Mouse (Mus musculus) cerebellum, adult 11-12 months (tissue): ENCODE results near the gene Chst11.

Experiments used
- DNase-seq: peaks from one replicate; pipeline ENCODE4 v3.0.0; 2022

Gene Chst11

DNA sequence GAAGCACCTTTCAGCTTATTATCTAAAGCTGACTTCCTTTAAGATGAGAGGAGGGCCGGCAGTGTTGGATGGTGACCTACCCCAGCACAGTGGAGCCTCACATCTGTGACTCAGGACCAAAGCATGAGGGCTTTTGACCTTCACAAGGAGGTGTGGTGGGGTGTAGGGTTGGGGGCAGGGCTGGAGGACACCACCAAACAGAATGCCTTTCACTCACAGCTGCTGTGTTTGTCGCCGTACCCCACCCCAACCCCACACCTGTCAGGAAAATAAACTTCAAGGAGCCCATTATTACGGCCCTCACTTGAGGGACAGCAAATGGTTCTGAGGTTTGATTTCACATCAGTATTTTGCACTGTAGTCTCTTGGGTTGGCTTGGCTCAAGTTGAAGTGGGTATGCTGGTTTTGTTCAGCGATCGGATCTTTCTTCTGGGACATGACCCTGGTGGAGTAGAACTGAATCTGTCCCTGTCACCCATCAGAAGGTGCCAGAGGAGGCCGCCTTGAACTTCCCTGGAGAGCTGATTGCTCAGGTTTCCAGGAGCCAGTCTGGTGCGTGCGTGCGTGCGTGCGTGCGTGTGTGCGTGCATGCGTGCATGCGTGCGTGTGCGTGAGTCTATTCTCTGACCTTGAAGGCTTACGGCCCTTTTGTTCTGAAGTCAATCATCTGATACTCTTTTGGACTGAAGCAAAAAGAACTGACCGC, 51.2 kb downstream of the Chst11 start:
- DNase-seq = no peak

DNA sequence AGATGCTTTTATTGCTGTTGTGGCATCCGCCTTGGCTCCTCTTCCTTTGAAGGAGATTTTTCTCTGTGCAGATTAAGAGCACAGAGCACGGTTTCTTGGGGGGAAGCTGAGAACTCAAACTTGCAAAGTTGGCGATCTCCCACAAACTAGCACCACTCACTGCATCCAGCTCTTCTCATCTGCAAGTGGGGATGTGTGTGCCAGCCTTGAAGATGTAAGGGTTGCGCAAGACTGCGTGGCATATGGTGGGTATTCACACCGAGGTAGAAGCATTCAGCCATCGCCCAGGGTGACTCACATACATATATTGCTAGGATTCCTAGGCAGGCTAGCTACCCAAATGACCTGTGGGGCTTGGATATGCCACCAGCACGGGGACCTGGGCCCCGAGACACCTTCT, 52.9 kb downstream of the Chst11 start:
- DNase-seq = no peak

DNA sequence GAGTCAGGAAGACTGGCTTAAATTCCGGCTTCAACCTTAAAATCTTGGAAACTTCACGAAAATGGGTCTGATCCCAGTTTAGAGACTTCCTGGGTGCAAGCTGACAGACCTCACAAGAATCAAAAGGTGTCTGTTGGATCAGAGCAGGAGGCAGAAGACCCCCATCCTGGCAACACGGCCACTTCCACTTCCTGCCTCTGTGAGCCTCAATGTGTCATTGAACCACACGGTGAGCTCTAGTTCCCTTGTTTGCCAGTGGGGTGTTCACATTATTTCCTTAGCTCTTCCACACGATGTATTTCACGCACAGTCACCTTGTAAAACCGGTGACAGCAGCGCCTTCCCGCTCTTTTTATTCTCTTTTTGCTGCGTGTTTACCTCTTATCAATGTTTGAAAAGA, 54.1 kb downstream of the Chst11 start:
- no peak for DNase-seq

DNA sequence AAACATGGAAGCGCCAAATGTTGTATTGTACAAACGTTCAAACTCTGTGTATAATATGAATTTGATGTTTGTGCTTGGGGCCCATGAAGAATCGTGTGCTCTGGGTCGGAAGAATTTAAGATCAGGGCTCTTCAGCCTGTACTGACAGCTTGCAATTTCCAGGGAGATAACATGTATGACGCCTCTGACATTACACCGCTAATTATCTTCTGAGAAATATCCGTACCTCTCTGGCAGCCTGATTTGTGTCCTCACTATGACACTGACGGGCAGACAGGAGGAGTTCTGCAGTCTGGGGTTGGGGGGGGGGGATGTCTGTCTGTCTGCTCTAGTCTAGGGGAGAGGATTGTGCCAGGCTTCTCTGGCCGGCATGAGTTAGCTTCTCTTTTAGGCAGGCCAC, 56.6 kb downstream of the Chst11 start:
- DNase-seq = no peak

DNA sequence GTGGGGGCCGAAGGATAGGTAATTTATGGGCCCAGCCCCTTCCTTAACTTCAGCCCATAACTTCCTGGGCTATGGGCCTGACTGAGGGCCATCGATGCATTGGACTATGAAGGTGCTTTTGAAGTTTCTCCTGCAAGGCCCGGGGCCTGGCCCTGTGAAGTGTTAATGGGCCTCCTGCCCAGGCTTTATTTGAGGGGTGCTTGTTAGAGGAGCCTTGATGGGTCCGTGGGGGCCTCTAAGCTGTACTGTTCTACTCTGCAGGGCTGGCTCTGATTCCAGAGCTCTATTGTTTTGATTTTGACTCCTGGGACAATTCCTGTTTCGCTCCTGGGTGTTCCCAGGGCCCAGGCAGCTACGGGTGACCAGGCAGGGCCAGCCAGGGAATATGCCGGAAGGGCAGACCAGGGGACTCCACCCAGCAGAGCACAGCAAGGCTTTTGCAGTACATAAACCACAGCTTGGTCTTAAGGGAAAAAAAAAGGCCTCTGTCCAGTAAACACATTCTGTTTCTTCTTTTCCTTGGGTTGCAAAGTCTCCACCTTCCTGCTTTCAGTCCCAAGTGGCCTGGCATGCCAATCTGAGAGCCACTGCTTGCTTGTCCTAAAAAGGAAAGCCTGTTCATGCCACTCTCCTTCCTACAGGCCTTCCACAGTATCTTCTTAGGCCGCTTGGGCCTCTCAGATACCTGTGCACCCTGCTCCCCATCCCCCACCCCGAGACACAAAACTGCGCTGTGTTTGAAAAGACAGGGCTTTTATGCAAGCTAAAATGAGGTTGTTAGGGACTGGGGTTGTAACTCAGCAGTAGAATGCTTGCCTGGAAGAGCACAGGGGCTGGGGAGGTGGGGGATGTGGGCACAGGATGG, 57.5 kb downstream of the Chst11 start:
- DNase-seq = no peak

DNA sequence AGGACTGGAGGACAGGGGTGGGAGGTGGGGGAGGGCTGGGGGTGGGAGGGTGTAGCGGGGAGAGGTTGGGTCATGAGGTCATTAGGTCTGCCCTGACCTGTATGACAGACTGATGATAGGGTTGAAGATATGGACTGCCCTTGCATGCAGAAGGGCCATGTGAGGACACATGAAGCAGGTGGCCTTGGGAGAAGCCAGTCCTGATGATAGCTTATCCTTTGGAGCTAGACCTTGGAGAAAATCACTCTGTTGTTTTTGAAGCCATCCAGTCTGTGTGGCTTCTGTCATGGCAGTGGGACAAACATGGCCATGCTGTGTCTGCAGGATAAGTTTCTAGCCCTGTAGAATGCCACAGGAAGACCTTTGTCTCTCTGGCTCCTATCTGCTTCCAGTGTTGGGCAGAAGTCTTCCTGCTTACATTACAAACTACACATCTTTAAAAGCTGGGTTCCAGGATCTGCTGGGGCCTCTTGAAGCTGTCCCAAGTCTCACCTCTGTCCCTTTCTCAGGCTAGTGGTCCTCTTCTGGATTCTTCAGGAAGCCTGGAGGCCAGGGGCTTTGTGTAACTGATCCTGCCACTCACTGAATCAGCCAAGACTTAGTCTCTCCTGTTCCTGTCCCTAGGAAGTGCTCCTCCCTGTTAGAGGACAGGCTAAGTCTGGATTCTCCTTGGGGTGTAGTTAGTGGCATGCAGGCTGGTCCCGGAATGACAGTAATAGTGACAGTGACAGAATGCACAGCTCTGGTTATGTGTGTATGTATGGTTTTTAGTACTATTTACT, 58.4 kb downstream of the Chst11 start:
- DNase-seq = no peak

DNA sequence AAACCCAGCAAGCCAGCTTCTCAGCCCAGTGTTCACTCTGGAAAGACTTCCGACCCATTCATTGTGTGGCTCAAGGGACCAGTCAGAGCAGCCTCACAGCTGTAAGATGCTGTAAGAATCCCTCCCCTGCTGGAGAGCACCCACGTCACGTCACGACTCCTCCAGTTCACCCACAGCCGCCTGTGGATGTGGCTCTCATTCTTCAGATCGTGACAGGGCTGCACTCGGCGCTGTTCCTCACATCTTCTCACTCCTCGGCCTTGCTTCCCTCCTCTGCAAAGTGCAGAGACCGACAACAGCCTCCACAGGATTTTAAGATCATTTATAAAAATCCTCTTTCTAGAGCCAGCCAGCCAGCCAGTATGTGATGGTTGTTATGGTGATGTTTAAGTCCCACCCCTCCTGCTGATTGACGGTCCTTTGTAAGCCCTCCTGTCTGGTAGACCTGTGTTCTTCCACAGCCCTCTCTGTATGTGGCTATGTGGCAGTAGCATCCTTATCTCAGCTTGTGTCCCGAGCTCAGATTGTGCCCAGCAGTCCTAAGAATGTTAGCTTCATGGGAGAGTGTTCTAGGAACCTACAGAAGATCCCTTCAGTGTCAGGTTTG, 64.0 kb downstream of the Chst11 start:
- no peak for DNase-seq

DNA sequence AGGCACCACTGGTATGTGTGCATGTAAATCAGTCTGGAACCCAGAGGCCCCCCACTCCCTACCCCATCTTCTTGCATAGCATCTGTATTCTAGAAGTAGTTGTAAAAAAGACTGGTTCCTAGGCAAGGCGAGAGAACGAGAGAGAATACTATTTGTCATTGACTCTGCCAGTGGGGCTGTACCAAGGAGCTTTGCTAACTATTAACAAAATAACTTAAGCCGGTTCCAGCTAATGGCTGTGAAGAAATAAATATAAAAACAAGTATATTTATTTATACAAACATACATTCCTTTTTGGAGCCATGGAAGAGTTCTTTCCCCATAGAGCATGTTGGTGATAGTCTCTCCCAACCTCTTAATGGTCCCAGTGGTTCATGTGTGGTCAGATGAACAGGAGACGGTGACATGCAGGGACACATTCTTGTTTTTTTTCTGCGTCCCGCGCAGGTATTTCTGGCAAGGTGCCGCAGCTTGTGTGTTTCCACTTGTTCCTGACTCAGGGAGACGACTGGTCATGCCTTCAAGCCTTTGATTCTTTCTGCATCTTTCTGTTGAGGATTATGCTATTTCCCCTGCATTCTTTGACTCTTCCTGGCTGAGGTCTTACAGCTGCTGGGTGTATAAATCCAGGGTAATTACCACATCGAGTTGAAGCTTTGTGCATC, 68.7 kb downstream of the Chst11 start:
- DNase-seq = no peak

DNA sequence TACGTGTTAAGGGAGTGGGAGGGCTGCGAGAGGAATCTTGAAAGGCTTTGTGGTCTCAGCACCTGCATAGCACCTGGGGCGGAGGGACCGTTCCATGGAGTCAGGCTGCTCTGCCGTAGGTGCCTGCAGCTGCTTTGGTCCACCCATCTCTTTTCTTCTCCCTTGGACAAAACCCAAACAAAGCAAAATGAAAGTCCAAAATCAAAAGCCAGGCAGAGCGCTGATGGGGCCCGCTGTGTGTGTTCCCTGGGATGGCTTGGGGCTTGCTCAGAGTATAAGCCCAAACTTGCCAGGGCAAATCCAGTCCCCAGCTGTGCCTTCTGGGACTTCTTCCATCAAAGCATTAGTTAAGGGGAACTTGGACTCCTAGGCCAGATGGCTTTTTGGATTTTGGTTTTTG, 71.0 kb downstream of the Chst11 start:
- DNase-seq = no peak

DNA sequence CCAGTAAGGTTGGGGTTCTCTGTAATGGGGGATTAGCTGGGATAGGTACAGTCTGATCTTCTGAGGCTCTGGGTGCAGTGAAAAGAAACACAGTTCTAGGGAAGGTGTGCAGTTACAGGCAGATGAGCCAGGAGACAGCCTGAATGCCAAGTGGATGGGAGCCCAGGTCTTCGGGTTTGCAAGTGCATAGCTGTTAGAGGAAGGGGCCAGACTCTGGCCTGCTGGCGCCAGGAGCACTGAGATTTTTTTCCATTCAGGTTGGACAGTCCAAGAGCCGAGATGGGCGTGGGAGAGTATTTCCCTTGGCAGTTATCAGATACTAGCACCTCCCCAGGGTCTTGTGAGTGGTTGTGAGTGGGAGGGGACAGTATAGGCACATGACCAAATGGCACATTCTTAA, 71.6 kb downstream of the Chst11 start:
- no peak for DNase-seq

DNA sequence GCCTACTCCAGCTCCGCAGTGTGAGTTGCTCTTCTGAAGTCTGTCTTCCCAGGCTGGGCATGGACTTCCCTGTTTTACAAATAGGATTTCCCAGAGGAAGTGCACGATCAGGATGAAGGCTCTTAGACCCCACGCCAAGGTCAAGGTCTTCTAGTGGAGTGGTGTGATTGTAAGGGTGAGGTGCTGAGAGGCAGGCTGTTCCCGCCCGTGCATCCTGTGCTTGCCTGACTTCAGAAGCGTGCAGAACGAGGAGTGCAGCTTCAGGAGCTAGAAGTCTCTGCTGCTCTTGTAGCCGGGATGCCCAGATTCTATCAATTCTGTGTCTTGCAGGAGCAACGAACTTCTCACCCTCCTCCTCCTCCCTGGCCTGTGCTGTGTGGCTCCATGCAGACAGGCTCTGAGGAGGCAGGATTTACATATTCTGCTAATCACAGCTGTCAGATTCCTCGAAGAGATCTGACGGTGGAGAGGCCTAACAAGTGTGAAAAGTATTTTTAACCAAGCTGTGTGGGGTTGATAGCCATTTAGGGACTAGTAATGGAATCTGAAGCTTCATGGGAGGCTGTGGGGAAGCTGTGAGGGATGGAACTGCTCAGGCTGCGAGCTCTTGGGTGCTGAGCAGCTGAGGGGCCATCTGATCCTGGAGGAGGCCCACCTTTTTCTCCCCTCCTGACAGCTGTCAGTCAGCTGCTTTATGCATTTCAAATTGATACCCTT, 74.9 kb downstream of the Chst11 start:
- no peak for DNase-seq

DNA sequence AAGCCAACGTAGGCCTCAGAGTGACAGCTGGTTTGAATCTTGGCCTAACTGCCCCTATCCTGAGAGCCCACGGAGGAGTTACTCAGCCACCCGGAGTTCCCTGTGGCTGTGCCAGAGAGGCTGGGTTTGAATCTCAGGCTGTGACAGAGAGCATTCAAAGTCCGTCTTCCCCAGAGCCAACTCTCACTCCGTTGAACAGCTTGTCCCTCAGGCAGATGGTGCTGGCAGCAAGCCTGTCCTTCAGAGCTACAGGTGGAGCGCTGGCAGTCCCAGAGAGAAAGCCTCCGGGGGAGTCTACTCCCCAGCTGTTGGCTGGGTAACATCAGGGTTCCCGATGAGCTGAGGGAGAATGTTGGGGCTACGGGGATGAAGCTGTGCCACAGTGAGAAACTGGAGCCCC, 77.0 kb downstream of the Chst11 start:
- peak; percentile 81 for DNase-seq

DNA sequence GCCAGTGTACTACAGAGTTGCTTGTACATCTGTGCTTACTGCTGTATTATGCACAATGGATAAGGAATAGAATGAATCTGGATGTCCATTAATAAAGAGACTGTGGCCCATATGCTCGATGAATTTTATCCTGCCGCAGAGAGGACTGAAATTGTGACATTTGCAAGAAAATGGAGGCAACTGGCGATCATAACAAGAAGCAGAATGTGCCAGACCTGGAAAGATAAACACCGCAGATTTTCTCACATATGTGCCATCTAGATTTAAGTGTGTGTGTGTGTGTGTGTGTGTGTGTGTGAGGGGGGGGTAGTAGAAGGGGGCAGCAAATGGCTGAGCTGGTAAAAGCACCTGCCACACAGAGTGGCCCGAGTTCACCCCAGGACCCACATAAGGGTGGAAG, 79.5 kb downstream of the Chst11 start:
- DNase-seq = no peak

DNA sequence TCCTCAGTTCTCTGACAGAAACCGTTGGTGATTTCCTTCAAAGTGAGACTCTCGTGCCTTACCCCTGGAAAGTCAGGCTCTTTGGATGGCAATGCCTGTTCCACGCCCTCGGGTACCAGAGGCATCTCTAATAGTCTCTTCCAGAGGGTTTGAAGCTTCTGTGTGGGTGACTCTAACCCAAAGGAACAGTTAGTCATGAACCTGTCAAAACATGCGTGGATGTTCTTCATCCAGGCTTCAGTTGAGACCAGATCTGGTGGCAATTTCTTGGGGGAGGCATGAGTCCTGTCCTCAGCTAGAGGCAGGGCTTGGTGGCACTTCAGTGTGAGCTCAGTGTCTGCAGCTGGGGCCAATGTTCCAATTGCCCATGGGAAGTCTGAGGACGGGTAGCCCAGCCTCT, 80.9 kb downstream of the Chst11 start:
- DNase-seq = no peak

DNA sequence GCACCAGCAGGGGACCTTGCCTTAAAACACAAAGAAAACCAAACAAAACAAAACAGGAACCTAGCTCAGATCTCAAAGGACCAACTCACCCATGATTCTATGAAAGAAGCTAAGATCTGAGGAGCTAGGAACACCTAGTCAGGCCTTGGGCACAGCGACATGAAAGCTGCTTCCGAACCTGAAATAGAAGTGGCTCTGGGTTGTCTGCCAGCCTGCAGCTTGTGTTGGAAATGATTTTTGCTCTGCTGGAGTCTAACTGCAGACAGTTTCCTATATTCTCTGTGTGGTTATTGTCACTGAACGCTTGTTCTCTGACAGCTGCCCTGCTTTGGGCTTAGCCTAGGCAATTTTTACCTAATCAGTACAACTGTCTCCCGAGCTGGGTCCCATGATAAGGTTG, 82.0 kb downstream of the Chst11 start:
- DNase-seq = no peak

DNA sequence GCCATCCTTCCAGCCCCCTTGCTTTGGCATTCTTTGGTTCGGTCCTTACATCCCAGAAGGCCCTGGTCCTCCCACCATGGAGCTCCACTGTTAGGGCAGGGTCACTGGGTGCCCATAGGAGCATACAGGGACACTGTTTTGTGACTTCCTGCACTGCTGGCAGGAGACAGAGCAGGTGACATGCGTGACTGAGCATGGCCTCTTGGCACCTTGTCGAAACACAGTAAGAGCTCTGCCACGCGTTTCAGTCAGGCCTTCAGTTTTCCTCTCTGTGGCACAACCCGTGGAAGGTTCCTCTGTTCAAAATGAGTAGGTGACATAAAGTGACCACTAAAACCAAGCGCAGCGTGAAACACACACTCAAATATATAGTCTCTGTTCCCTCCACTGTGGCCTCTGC, 83.2 kb downstream of the Chst11 start:
- no peak for DNase-seq

DNA sequence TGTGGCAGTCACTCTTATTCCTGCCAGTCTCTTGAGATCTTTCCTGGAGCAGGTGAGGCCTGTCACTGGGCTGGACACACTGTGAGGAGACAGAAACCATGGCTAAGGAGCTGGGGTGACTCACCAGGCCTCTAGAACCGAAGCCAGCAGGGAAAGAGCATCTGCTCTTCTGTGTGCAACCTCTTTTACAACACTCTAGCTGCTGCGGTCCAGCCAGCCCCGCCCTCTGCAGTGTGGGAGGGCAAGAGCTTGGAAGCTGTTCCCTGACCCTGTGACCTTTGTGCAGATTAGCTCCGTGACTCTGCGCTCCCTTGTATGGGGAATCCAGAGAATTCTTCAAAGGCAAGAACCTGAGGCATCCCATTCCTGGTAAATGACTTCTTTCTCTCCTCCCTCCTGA, 84.5 kb downstream of the Chst11 start:
- DNase-seq = no peak

DNA sequence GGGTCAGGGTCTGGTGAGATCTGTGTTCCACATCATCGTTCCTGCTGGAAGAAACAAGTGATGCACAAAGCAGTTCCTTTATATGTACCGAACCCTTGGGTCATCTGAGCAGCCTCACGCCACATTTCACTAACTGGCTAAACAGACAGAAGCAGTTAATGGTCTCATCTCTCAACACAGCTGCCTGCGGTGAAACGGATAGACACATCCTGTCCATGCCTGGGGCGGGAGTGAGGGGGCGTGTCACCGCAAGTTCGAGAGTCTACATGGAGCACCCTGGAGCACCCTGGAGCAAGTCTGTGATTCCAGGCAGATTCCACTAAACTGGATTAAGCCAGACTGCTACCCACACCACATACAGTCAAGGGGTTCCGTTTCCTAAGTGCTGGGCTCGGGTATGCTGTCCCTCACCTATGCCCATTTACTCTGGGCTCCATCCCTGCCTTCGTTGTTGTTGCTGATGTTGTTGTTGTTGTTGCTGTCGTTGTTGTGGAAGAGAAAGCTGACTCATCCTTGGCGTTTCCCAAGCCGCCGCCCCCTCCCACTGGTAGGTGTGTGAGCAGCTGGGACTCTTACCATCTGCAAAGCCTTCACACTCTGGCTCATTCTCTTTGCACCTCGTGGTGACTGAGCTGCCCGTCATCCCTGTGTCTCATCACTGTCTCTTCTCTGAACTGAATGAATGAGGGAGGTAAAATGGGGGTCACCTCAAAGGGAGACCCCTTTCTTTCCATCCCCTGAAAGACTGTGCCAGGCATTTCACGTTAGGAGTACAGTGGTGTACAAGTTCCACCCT, 86.7 kb downstream of the Chst11 start:
- no peak for DNase-seq

DNA sequence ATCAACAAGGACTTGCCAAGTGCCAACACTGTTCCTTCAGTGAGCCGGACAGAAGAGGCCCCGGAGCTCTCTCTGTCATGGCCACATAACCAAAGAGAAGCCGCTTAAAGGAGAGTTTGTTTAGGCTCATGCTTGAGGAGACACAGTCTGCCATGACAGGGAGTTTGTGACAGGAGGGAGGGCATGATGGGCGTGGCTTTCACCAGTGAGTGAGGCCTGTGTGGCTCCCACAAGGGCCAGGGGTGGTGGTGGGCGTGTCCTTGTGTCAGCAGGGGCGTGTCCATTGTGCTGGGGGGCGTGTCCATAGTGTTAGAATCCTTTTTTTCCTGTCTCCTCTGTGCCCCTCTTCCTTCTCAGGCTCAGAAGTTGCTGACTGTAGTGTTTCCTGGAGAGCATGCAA, 87.8 kb downstream of the Chst11 start:
- DNase-seq = no peak

DNA sequence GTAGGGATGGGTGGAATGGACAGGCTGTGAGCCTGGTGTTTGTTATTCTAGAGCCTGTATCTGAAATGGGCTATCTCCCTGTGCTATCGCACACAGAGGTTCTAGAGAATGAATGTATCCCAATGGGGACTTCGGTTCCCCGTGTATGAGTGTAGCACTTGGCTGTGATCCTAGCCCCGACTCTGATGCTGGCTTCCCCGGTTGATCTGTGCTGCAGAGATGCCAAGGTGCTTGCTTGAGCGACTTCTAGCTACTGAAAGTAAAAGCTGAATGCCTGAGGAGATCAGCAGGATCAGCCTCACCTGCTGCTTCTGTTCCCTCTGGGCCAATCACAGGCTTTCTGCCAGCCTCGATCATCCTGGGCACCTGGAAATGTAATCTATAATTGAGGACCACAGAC, 91.5 kb downstream of the Chst11 start:
- peak; percentile 11 for DNase-seq

DNA sequence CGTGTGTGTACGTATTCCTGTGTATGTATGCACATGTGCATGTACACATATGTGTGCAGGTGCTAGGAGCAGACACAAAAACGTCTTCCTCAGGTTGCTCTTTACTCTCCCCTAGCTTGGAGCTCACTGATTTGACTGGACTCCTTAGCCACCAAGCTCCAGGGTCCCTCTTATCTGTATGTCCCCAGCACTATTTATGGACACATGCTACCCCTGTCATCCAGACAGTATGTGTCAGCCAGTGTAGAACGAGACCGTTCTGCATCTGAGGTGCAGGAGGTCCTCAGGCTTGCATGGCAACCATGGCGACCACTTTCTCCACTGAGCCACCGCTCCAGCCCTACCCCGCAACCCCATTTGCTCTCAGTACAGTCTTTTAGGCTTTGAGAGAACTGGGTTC, 93.4 kb downstream of the Chst11 start:
- no peak for DNase-seq
